Mouse (Mus musculus): ENCODE measurements around the gene Rnf216.

DNA sequence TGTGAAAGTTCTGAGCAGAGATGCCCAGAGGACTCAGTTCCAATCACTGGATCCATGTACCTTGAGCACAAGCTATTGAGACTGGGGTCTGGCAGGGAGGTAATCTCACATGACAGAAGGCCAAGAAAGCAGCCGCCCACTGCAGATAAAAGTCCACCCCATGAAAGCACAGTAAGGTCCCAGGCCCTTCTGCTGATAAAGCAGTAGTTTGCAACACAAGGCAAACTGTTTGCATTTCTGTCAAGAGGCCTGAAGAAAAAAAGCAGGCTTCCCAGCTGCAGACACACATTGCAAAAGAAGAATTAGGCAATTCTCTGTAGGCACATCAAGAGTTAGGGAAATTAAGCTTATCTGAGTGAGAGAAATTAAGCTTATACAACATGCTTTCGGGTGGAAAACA is 54.6 kb downstream of the Rnf216 start:
- TF ChIP-seq CTCF (IDR thresholded peaks at IDR 0.05; ENCODE audit: control insufficient read depth, insufficient read depth, low read length) (no peak), POLR2A (IDR thresholded peaks at IDR 0.05; ENCODE audit: borderline replicate concordance, control insufficient read depth, low read depth, low read length) (no peak)
